Mouse (Mus musculus): ENCODE measurements around the gene Gtf3a.

DNA sequence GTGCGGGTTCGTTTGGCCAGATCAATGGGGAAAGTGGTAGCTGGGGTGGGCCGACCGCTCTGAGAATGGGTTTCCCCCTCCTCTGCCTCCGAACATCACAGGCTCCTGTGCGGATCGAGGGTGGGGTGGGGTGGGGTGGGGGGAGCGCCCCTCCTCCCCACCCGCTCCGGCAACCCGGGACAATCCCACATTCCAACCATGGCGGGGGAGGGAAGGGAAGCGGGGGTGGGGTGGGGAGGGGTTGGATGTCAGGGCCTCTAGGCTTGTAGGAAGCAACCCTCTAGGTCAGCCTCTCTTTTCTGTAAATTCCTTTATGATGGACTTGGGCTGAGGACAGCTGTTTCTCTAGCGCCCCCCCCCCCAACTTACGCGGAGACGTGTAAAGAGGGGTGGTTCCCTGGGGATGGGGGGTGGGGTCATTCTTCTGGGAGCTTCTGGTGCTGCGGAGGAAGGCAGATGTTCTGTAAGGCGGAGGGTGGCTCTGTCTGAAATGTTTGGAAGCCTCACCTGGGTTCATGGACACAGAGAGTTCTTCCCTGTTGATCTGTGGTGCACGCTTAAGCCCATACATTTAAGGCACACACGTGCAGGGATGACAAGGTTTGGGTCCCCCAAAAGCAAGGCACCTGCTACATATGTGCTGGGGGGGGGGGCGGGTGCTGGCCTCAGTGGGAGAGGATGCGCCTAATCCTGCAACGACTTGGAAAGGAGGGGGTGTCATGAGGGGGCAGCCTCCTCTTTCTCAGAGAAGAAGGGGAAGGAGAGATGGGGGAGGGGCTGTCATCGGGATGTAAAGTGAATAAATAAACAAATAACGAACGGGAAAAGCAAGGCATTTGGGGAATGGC, 27.9 kb upstream of the Gtf3a start:
- TF ChIP-seq ZKSCAN1 (IDR thresholded peaks at IDR 0.05; ENCODE audit: borderline replicate concordance, low read depth, low read length) (no peak), EP300 (IDR thresholded peaks at IDR 0.05; ENCODE audit: low read length) (no peak), CTCF (conservative IDR thresholded peaks at IDR 0.05 in 1 of 2, IDR thresholded peaks at IDR 0.05 in 1 of 2; ENCODE audit: low read depth in 2 of 2, low read length in 2 of 2) (no peak), CHD2 (IDR thresholded peaks at IDR 0.05; ENCODE audit: low read length) (no peak), MAX (IDR thresholded peaks at IDR 0.05; ENCODE audit: low read length) (no peak), JUN (IDR thresholded peaks at IDR 0.05; ENCODE audit: insufficient read depth, low read depth, low read length) (no peak), MEF2A (IDR thresholded peaks at IDR 0.05; ENCODE audit: borderline replicate concordance, low read depth, low read length) (no peak), MXI1 (IDR thresholded peaks at IDR 0.05; ENCODE audit: low read depth, low read length) (no peak), SMC3 (IDR thresholded peaks at IDR 0.05; ENCODE audit: low read depth, low read length) (no peak), KAT2A (IDR thresholded peaks at IDR 0.05; ENCODE audit: insufficient replicate concordance, low read length) (no peak), TCF12 (IDR thresholded peaks at IDR 0.05; ENCODE audit: low read depth, low read length) (no peak)
